Mouse (Mus musculus): ENCODE measurements around the gene Rgl1.

- TF ChIP-seq CTCF (IDR thresholded peaks at IDR 0.05; ENCODE audit: low read depth) (no peak), EP300 (IDR thresholded peaks at IDR 0.05; ENCODE audit: low read depth) (no peak)
Measured at GRCm38 (mm10) chr1:152717329-152717728, 48.8 kb downstream of the Rgl1 start.
